Mouse (Mus musculus) G1E (cell line): Measurements from ENCODE around the gene Cisd1.

Source experiments
- CTCF ChIP-seq: IDR thresholded peaks from 2 replicates; pipeline ENCODE4 v1.5.1; 2012; ENCODE audit warnings: low read depth, low read length, inconsistent platforms, mixed read lengths
- GATA1 ChIP-seq: IDR thresholded peaks from 2 replicates; pipeline ENCODE4 v1.6.1; 2012; ENCODE audit warnings: borderline replicate concordance, low read length, inconsistent platforms, mixed read lengths
- POLR2AphosphoS5 ChIP-seq: IDR thresholded peaks from 2 replicates; pipeline ENCODE4 v1.6.1; 2012; ENCODE audit warnings: low read depth, low read length, inconsistent platforms; ENCODE audit not compliant: insufficient replicate concordance
- TAL1 ChIP-seq: conservative IDR thresholded peaks from 2 replicates; pipeline ENCODE4 v1.6.1; 2012; ENCODE audit warnings: low read depth, low read length, inconsistent platforms, mixed read lengths

DNA sequence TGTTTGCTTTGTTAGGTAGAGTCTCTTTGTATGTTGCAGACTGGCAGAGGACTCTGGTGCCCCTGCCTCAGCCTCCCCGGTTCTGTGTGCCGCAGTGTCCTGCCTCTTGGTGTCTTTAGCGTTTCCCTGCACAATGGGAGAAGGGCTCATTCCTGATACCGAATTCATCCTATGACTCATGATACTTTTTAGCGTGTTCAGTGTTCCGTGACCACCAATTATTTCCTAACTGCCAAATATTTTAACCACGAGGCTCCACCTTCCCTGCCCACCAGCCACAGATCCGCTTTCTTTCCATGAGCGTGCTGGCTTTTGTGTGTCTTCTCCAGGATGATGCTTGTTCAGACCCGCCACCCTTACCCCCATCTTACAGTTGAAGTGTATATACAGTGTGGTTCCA, 19.1 kb upstream of the Cisd1 start:
- TF ChIP-seq CTCF (no peak), TAL1 (no peak), GATA1 (no peak), POLR2AphosphoS5 (no peak)
